Mouse (Mus musculus): ENCODE data around the gene Foxo6. TPM values are rescaled to one million over a fixed set of nuclear protein-coding genes. Genes with fewer than 3 reads are reported as not detected.

Gene Foxo6
- polyA plus RNA-seq, 1 experiment from 2014 or later = 0.69 TPM

GRCm38 (mm10) chr4:120270937-120271199 lies 16.3 kb downstream of the Foxo6 start:
- Histone ChIP-seq H3K36me3 (replicated peaks; ENCODE audit: control insufficient read depth, insufficient read depth, low read depth, low read length) (no peaks in the 10 kb centered on the region), H3K9me3 (replicated peaks; ENCODE audit: control insufficient read depth, low read length) (no peaks in the 10 kb centered on the region), H3K4me1 (ENCODE audit: control insufficient read depth, insufficient read depth, low read length) (peaks cover 5% of the 10 kb centered on the region), H3K27me3 (ENCODE audit: control insufficient read depth, insufficient read depth, low read length) (peaks cover 55% of the 10 kb centered on the region), H3K4me3 (ENCODE audit: low read depth, low read length) (no peak overlapping the region), H3K27ac (replicated peaks; ENCODE audit: low read depth, low read length) (no peak overlapping the region), H3K4me2 (ENCODE audit: low read depth, low read length) (no peak overlapping the region), H3K9ac (replicated peaks; ENCODE audit: low read length) (no peak overlapping the region)
- no peak for DNase-seq (ENCODE audit: low spot score)
- 21% methylated on average over 4 of the region's 4 CpGs for WGBS
- ATAC-seq (replicated peaks; ENCODE audit: insufficient number of reproducible peaks, low FRiP score, low TSS enrichment, low read depth) = no peak

- no peaks in the 10 kb centered on the region for H3K36me3 ChIP-seq (replicated peaks; ENCODE audit: control insufficient read depth, insufficient read depth, low read depth, low read length)
- H3K4me1 ChIP-seq (ENCODE audit: control insufficient read depth, insufficient read depth, low read length) = peaks cover 5% of the 10 kb centered on the region
- H3K27me3 ChIP-seq (ENCODE audit: control insufficient read depth, insufficient read depth, low read length) = peaks cover 60% of the 10 kb centered on the region
- H3K4me2 ChIP-seq (ENCODE audit: low read depth, low read length) = no peak overlapping the region
- H3K9ac ChIP-seq (replicated peaks; ENCODE audit: low read length) = no peak overlapping the region
- no peak for DNase-seq (ENCODE audit: low spot score)
- no peaks in the 10 kb centered on the region for H3K9me3 ChIP-seq (replicated peaks; ENCODE audit: control insufficient read depth, low read length)
- 60% methylated on average over 4 of the region's 4 CpGs for WGBS
- no peak overlapping the region for H3K27ac ChIP-seq (replicated peaks; ENCODE audit: low read depth, low read length)
- H3K4me3 ChIP-seq (ENCODE audit: low read depth, low read length) = no peak overlapping the region
- no peak for ATAC-seq (replicated peaks; ENCODE audit: insufficient number of reproducible peaks, low FRiP score, low TSS enrichment, low read depth)
Observed at GRCm38 (mm10) chr4:120270148-120270936, 16.8 kb downstream of the Foxo6 start.

GRCm38 (mm10) chr4:120269426-120269825 lies 17.7 kb downstream of the Foxo6 start:
- no peaks in the 10 kb centered on the region for H3K9me3 ChIP-seq (replicated peaks; ENCODE audit: control insufficient read depth, low read length)
- ATAC-seq (replicated peaks; ENCODE audit: insufficient number of reproducible peaks, low FRiP score, low TSS enrichment, low read depth) (no peak), DNase-seq (ENCODE audit: low spot score) (no peak)
- no peak overlapping the region for H3K4me3 ChIP-seq (ENCODE audit: low read depth, low read length)
- no peak overlapping the region for H3K4me2 ChIP-seq (ENCODE audit: low read depth, low read length)
- no peak overlapping the region for H3K9ac ChIP-seq (replicated peaks; ENCODE audit: low read length)
- H3K27ac ChIP-seq (replicated peaks; ENCODE audit: low read depth, low read length) = no peak overlapping the region
- 15% methylated on average over 9 of the region's 9 CpGs for WGBS
- H3K4me1 ChIP-seq (ENCODE audit: control insufficient read depth, insufficient read depth, low read length) = peaks cover 5% of the 10 kb centered on the region
- no peaks in the 10 kb centered on the region for H3K36me3 ChIP-seq (replicated peaks; ENCODE audit: control insufficient read depth, insufficient read depth, low read depth, low read length)
- H3K27me3 ChIP-seq (ENCODE audit: control insufficient read depth, insufficient read depth, low read length) = peaks cover 65% of the 10 kb centered on the region

GRCm38 (mm10) chr4:120268214-120269061 lies 18.7 kb downstream of the Foxo6 start:
- no peaks in the 10 kb centered on the region for H3K9me3 ChIP-seq (replicated peaks; ENCODE audit: control insufficient read depth, low read length)
- H3K4me1 ChIP-seq (ENCODE audit: control insufficient read depth, insufficient read depth, low read length) = peaks cover 5% of the 10 kb centered on the region
- H3K27ac ChIP-seq (replicated peaks; ENCODE audit: low read depth, low read length) = no peak overlapping the region
- H3K27me3 ChIP-seq (ENCODE audit: control insufficient read depth, insufficient read depth, low read length) = peaks cover 65% of the 10 kb centered on the region
- peak overlapping the region; percentile 75 for H3K4me2 ChIP-seq (ENCODE audit: low read depth, low read length)
- DNase-seq (ENCODE audit: low spot score) (no peak), ATAC-seq (replicated peaks; ENCODE audit: insufficient number of reproducible peaks, low FRiP score, low TSS enrichment, low read depth) (0 out of 2 replicates have a peak, but pooled peaks have one; percentile 19)
- peak overlapping the region; percentile 22 for H3K9ac ChIP-seq (replicated peaks; ENCODE audit: low read length)
- H3K36me3 ChIP-seq (replicated peaks; ENCODE audit: control insufficient read depth, insufficient read depth, low read depth, low read length) = no peaks in the 10 kb centered on the region
- 1% methylated on average over 68 of the region's 112 CpGs for WGBS
- peak overlapping the region; percentile 33 for H3K4me3 ChIP-seq (ENCODE audit: low read depth, low read length)

- Histone ChIP-seq H3K27ac (replicated peaks; ENCODE audit: low read depth, low read length) (no peak overlapping the region), H3K27me3 (ENCODE audit: control insufficient read depth, insufficient read depth, low read length) (peaks cover 65% of the 10 kb centered on the region), H3K36me3 (replicated peaks; ENCODE audit: control insufficient read depth, insufficient read depth, low read depth, low read length) (no peaks in the 10 kb centered on the region), H3K9me3 (replicated peaks; ENCODE audit: control insufficient read depth, low read length) (no peaks in the 10 kb centered on the region), H3K4me3 (ENCODE audit: low read depth, low read length) (peak overlapping the region; percentile 33), H3K4me1 (ENCODE audit: control insufficient read depth, insufficient read depth, low read length) (peaks cover 5% of the 10 kb centered on the region), H3K4me2 (ENCODE audit: low read depth, low read length) (peak overlapping the region; percentile 75), H3K9ac (replicated peaks; ENCODE audit: low read length) (no peak overlapping the region)
- ATAC-seq (replicated peaks; ENCODE audit: insufficient number of reproducible peaks, low FRiP score, low TSS enrichment, low read depth) (no peak), DNase-seq (ENCODE audit: low spot score) (no peak)
- 2% methylated on average over 25 of the region's 25 CpGs for WGBS
Observed at GRCm38 (mm10) chr4:120267683-120268082, 19.5 kb downstream of the Foxo6 start.

GRCm38 (mm10) chr4:120267136-120267535 lies 20.0 kb downstream of the Foxo6 start:
- Histone ChIP-seq H3K27ac (replicated peaks; ENCODE audit: low read depth, low read length) (no peak overlapping the region), H3K9me3 (replicated peaks; ENCODE audit: control insufficient read depth, low read length) (no peaks in the 10 kb centered on the region), H3K36me3 (replicated peaks; ENCODE audit: control insufficient read depth, insufficient read depth, low read depth, low read length) (no peaks in the 10 kb centered on the region), H3K4me3 (ENCODE audit: low read depth, low read length) (0 out of 2 replicates have a peak overlapping the region, but pooled peaks have one; percentile 3), H3K27me3 (ENCODE audit: control insufficient read depth, insufficient read depth, low read length) (peaks cover 65% of the 10 kb centered on the region), H3K4me2 (ENCODE audit: low read depth, low read length) (no peak overlapping the region), H3K9ac (replicated peaks; ENCODE audit: low read length) (no peak overlapping the region), H3K4me1 (ENCODE audit: control insufficient read depth, insufficient read depth, low read length) (peaks cover 5% of the 10 kb centered on the region)
- 0 out of 2 replicates have a peak, but pooled peaks have one; percentile 26 for ATAC-seq (replicated peaks; ENCODE audit: insufficient number of reproducible peaks, low FRiP score, low TSS enrichment, low read depth)
- WGBS = 19% methylated on average over 24 of the region's 24 CpGs
- no peak for DNase-seq (ENCODE audit: low spot score)

GRCm38 (mm10) chr4:120264105-120264504 lies 23.0 kb downstream of the Foxo6 start:
- Histone ChIP-seq H3K36me3 (replicated peaks; ENCODE audit: control insufficient read depth, insufficient read depth, low read depth, low read length) (no peaks in the 10 kb centered on the region), H3K27me3 (ENCODE audit: control insufficient read depth, insufficient read depth, low read length) (peaks cover 40% of the 10 kb centered on the region), H3K27ac (replicated peaks; ENCODE audit: low read depth, low read length) (no peak overlapping the region), H3K4me3 (ENCODE audit: low read depth, low read length) (no peak overlapping the region), H3K9ac (replicated peaks; ENCODE audit: low read length) (no peak overlapping the region), H3K9me3 (replicated peaks; ENCODE audit: control insufficient read depth, low read length) (no peaks in the 10 kb centered on the region), H3K4me2 (ENCODE audit: low read depth, low read length) (no peak overlapping the region), H3K4me1 (ENCODE audit: control insufficient read depth, insufficient read depth, low read length) (peaks cover 9% of the 10 kb centered on the region)
- 65% methylated on average over 3 of the region's 3 CpGs for WGBS
- DNase-seq (ENCODE audit: low spot score) = no peak
- ATAC-seq (replicated peaks; ENCODE audit: insufficient number of reproducible peaks, low FRiP score, low TSS enrichment, low read depth) = peak; percentile 16; the same call in 1 of the 2 replicates

GRCm38 (mm10) chr4:120262726-120263125 lies 24.4 kb downstream of the Foxo6 start:
- Histone ChIP-seq H3K27ac (replicated peaks; ENCODE audit: low read depth, low read length) (no peak overlapping the region), H3K36me3 (replicated peaks; ENCODE audit: control insufficient read depth, insufficient read depth, low read depth, low read length) (no peaks in the 10 kb centered on the region), H3K9ac (replicated peaks; ENCODE audit: low read length) (no peak overlapping the region; the same call in 1 of the 2 replicates), H3K9me3 (replicated peaks; ENCODE audit: control insufficient read depth, low read length) (no peaks in the 10 kb centered on the region), H3K4me2 (ENCODE audit: low read depth, low read length) (no peak overlapping the region), H3K27me3 (ENCODE audit: control insufficient read depth, insufficient read depth, low read length) (peaks cover 26% of the 10 kb centered on the region), H3K4me3 (ENCODE audit: low read depth, low read length) (no peak overlapping the region), H3K4me1 (ENCODE audit: control insufficient read depth, insufficient read depth, low read length) (peaks cover 5% of the 10 kb centered on the region)
- 28% methylated on average over 2 of the region's 2 CpGs for WGBS
- DNase-seq (ENCODE audit: low spot score) (no peak), ATAC-seq (replicated peaks; ENCODE audit: insufficient number of reproducible peaks, low FRiP score, low TSS enrichment, low read depth) (no peak)

Measured in embryonic facial prominence, embryonic 11.5 days (tissue).